Mouse (Mus musculus): Measurements from ENCODE around the gene Pitx3. TPM values are rescaled to one million over a fixed set of nuclear protein-coding genes. Genes with fewer than 3 reads are reported as not detected.

Pitx3 gene
- polyA plus RNA-seq, 1 experiment from 2014 or later: 2.7 TPM

DNA sequence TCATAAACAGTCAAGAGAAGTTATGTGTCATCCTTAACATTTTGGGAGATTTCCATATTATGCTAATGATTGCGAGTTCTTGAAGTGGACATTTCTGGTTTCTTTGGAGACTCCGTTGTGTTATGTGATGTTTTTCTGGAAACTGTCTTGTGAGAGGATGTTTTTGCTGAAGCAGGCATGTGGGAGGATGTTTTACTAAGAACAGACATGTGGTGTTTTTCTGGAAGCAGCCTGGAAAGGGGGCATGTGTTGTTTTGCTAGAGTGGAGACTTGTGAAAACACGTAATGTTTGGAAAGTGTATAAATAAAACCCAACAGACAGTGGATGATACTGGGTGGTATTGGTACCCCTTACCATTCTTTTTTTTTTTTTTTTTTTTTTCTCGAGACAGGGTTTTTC lies 52.8 kb downstream of the Pitx3 start:
- Histone ChIP-seq H3K9me3 (no peaks in the 10 kb centered on the region), H3K4me1 (no peaks in the 10 kb centered on the region), H3K9ac (no peak overlapping the region), H3K4me3 (no peak overlapping the region), H3K27me3 (replicated peaks) (no peaks in the 10 kb centered on the region), H3K4me2 (replicated peaks) (no peak overlapping the region), H3K36me3 (no peaks in the 10 kb centered on the region), H3K27ac (no peak overlapping the region)
- 82% methylated on average over 4 of the region's 4 CpGs for WGBS
- ATAC-seq (ENCODE audit: low FRiP score, low read depth): no peak

DNA sequence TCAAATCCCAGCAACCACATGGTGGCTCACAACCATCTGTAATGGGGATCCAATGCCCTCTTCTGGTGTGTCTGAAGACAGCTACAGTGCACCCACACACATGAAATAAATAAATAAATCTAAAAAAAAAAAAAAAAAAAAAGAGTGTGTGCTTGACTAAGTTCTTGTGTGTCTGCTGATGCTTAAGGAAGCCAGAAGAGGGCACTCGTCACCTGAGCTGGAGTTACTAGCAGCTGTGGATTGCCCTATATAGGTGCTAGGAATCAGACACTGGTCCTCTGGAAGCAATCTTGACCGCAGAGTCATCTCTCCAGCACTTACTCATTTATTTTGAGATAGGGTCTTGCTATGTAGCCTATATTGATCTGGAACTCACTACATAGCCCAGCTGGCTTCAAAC lies 54.0 kb downstream of the Pitx3 start:
- Histone ChIP-seq H3K27ac (no peak overlapping the region), H3K4me1 (no peaks in the 10 kb centered on the region), H3K4me2 (replicated peaks) (no peak overlapping the region), H3K9me3 (no peaks in the 10 kb centered on the region), H3K27me3 (replicated peaks) (no peaks in the 10 kb centered on the region), H3K9ac (no peak overlapping the region), H3K36me3 (no peaks in the 10 kb centered on the region), H3K4me3 (no peak overlapping the region)
- ATAC-seq (ENCODE audit: low FRiP score, low read depth): no peak
- WGBS: 91% methylated on average over 2 of the region's 2 CpGs

- H3K36me3 ChIP-seq: no peaks in the 10 kb centered on the region
- H3K4me2 ChIP-seq (replicated peaks): no peak overlapping the region
- H3K9ac ChIP-seq: no peak overlapping the region
- H3K27me3 ChIP-seq (replicated peaks): no peaks in the 10 kb centered on the region
- H3K27ac ChIP-seq: no peak overlapping the region
- no peaks in the 10 kb centered on the region for H3K9me3 ChIP-seq
- ATAC-seq (ENCODE audit: low FRiP score, low read depth): no peak
- H3K4me1 ChIP-seq: no peaks in the 10 kb centered on the region
- H3K4me3 ChIP-seq: no peak overlapping the region
- 96% methylated on average over 4 of the region's 4 CpGs for WGBS
Observed at GRCm38 (mm10) chr19:46091641-46092040, 56.5 kb downstream of the Pitx3 start.

DNA sequence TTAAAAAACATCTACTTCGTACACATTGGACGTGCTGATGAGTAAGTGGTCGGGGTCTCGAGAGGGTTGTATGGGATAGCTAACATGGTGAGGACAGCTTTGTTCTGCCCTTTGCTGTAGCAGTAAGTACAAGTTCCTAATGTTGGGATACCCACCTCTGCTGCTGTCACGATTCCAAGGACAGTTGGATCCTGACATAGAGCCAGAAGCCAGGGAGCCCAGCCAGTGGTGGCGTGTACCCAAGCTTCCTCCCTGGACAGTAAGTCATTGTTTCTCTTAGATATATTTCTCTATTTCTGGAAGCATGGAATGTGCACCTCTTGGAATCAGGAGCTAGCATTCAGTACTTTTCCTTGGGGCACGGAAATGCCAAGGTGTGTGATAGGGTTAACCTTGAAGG lies 60.3 kb downstream of the Pitx3 start:
- Histone ChIP-seq H3K9me3 (no peaks in the 10 kb centered on the region), H3K4me3 (no peak overlapping the region), H3K9ac (no peak overlapping the region), H3K27ac (no peak overlapping the region), H3K4me1 (no peaks in the 10 kb centered on the region), H3K36me3 (peaks cover 33% of the 10 kb centered on the region), H3K4me2 (replicated peaks) (no peak overlapping the region), H3K27me3 (replicated peaks) (no peaks in the 10 kb centered on the region)
- no peak for ATAC-seq (ENCODE audit: low FRiP score, low read depth)
- WGBS: 86% methylated on average over 7 of the region's 7 CpGs

DNA sequence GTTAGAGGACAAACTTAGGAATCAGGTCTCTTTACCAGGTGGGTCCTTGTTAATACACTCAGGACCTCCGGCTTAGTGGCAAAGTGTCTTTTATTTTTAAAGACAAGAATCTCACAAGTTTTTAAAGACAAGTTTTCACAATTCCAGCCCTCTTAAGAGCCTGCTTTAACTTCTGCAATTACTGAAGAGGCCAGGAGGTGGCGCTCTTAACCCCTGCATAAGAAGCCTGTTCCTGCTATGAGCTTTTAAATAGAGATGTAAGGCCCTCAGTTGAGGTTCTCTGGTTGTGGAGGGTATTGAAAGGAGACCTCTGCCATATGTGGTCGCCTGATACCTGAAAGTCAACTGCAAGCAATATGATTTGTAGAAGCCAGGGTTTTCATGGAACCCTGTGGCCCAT lies 61.8 kb downstream of the Pitx3 start:
- peaks cover 48% of the 10 kb centered on the region for H3K36me3 ChIP-seq
- no peak overlapping the region for H3K9ac ChIP-seq
- no peaks in the 10 kb centered on the region for H3K27me3 ChIP-seq (replicated peaks)
- no peak overlapping the region for H3K4me3 ChIP-seq
- WGBS: 58% methylated on average over 3 of the region's 3 CpGs
- ATAC-seq (ENCODE audit: low FRiP score, low read depth): no peak
- no peak overlapping the region for H3K27ac ChIP-seq
- H3K4me2 ChIP-seq (replicated peaks): no peak overlapping the region
- no peaks in the 10 kb centered on the region for H3K4me1 ChIP-seq
- H3K9me3 ChIP-seq: no peaks in the 10 kb centered on the region

Other genes with a start within 250 kb of the Pitx3 start
- gene Armh3, start 149.8 kb downstream of the Pitx3 start, polyA plus RNA-seq (2016; fragmentation: Nextera tagmentation; extraction: Ambion mirVana): 21.2 and 23.0 TPM in 2 replicates
- 4.3 and 5.2 TPM in 2 replicates for gene Hps6, start 144.8 kb downstream of the Pitx3 start, polyA plus RNA-seq (2016; fragmentation: Nextera tagmentation; extraction: Ambion mirVana)
- 25.6 and 26.2 TPM in 2 replicates for gene Pprc1, start 103.4 kb downstream of the Pitx3 start, polyA plus RNA-seq (2016; fragmentation: Nextera tagmentation; extraction: Ambion mirVana)
- 139 and 144 TPM in 2 replicates for gene Ldb1, start 103.1 kb downstream of the Pitx3 start, polyA plus RNA-seq (2016; fragmentation: Nextera tagmentation; extraction: Ambion mirVana)
- gene Nolc1, start 72.5 kb downstream of the Pitx3 start, polyA plus RNA-seq (2016; fragmentation: Nextera tagmentation; extraction: Ambion mirVana): 81.7 and 94.9 TPM in 2 replicates
- 0.20 TPM in 1 of 2 replicates, not detected in the other for gene Elovl3, start 16.4 kb downstream of the Pitx3 start, polyA plus RNA-seq (2016; fragmentation: Nextera tagmentation; extraction: Ambion mirVana)
- 72.8 and 85.6 TPM in 2 replicates for gene Gbf1, start 4.2 kb upstream of the Pitx3 start, polyA plus RNA-seq (2016; fragmentation: Nextera tagmentation; extraction: Ambion mirVana)
- gene Nfkb2, start 156.0 kb upstream of the Pitx3 start, polyA plus RNA-seq (2016; fragmentation: Nextera tagmentation; extraction: Ambion mirVana): 3.9 and 4.0 TPM in 2 replicates
- gene Psd, start 178.8 kb upstream of the Pitx3 start, polyA plus RNA-seq (2016; fragmentation: Nextera tagmentation; extraction: Ambion mirVana): 29.9 and 31.6 TPM in 2 replicates
- gene Fbxl15, start 179.9 kb upstream of the Pitx3 start, polyA plus RNA-seq (2016; fragmentation: Nextera tagmentation; extraction: Ambion mirVana): 26.8 and 28.2 TPM in 2 replicates
- gene Cuedc2, start 190.4 kb upstream of the Pitx3 start, polyA plus RNA-seq (2016; fragmentation: Nextera tagmentation; extraction: Ambion mirVana): 284 and 289 TPM in 2 replicates
- gene Mfsd13a, start 192.8 kb upstream of the Pitx3 start, polyA plus RNA-seq (2016; fragmentation: Nextera tagmentation; extraction: Ambion mirVana): 8.5 and 9.3 TPM in 2 replicates
- gene 2310034G01Rik, start 202.0 kb upstream of the Pitx3 start, polyA plus RNA-seq (2016; fragmentation: Nextera tagmentation; extraction: Ambion mirVana): 2.1 and 2.2 TPM in 2 replicates
- 259 and 269 TPM in 2 replicates for gene Actr1a, start 247.4 kb upstream of the Pitx3 start, polyA plus RNA-seq (2016; fragmentation: Nextera tagmentation; extraction: Ambion mirVana)
- 36.3 and 37.3 TPM in 2 replicates for gene Sufu, start 248.6 kb upstream of the Pitx3 start, polyA plus RNA-seq (2016; fragmentation: Nextera tagmentation; extraction: Ambion mirVana)